Mouse (Mus musculus) liver, embryonic 12.5 days (tissue): ENCODE data around the gene Xylb. TPM values are rescaled to one million over a fixed set of nuclear protein-coding genes. Genes with fewer than 3 reads are reported as not detected.

Experiments
- ATAC-seq: fragments of 200-750 bp; cut with Nextera tagmentation; 2 replicates; pipeline ENCODE4 v1.8.0; 2017; ENCODE audit warnings: moderate number of reproducible peaks, mild to moderate bottlenecking, moderate library complexity
- H3K27ac ChIP-seq: fragments of 300-500 bp; sonication (generic); 2 replicates; pipeline ENCODE4 v1.5.1; 2016; ENCODE audit warnings: mild to moderate bottlenecking
- H3K27me3 ChIP-seq: fragments of 300-500 bp; sonication (generic); replicated peaks from 2 replicates; pipeline ENCODE4 v1.6.1; 2016; ENCODE audit warnings: mild to moderate bottlenecking, moderate library complexity
- H3K36me3 ChIP-seq: fragments of 300-500 bp; sonication (generic); 2 replicates; pipeline ENCODE4 v1.6.1; 2016; ENCODE audit warnings: mild to moderate bottlenecking, moderate library complexity
- H3K4me1 ChIP-seq: fragments of 300-500 bp; sonication (generic); 2 replicates; pipeline ENCODE4 v1.6.1; 2016
- H3K4me2 ChIP-seq: fragments of 300-500 bp; sonication (generic); 2 replicates; pipeline ENCODE4 v1.6.1; 2016; ENCODE audit warnings: mild to moderate bottlenecking, moderate library complexity
- H3K4me3 ChIP-seq: fragments of 300-500 bp; sonication (generic); 2 replicates; pipeline ENCODE4 v1.5.1; 2016; ENCODE audit warnings: mild to moderate bottlenecking, moderate library complexity
- H3K9ac ChIP-seq: fragments of 300-500 bp; sonication (generic); 2 replicates; pipeline ENCODE4 v1.6.1; 2016; ENCODE audit warnings: mild to moderate bottlenecking, moderate library complexity
- H3K9me3 ChIP-seq: fragments of 300-500 bp; sonication (generic); replicated peaks from 2 replicates; pipeline ENCODE4 v1.6.1; 2016; ENCODE audit warnings: mild to moderate bottlenecking, moderate library complexity
- WGBS: fragments of 180-500 bp; shearing (Covaris S2); methylation state at CpG from one replicate; pipeline ENCODE4 v1.1.7; 2016; ENCODE audit not compliant: insufficient replicate concordance; 5-methylcytosine and 5-hydroxymethylcytosine counted together
- polyA plus RNA-seq: library from polyadenylated mRNA; unstranded; fragments of >200 nt; fragmentation: Nextera tagmentation; extraction: Ambion mirVana; gene quantifications from 2 replicates; pipeline ENCODE4 v1.2.1, GENCODE M21; 2016

Xylb gene
- polyA plus RNA-seq, 1 experiment from 2014 or later = 4.6 TPM

DNA sequence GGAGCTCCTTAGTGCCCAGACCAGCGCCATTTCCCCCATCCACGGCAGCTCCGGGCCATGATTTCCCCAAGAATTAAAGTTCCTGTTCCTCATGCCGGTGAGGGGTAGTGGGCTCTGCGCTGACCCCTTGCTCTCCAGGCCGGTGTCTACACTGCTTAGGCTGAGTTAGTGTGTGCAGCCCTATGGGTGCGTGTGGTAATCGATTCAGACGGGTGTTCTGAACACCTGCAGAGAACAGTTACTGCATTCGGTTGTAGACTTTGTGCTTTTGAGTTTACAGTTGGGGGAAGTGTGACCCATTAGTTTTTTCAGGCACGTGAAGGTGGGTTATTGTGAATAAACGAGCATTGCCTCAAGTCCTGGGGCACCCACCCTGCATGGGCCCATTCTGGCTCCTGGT lies 80.9 kb downstream of the Xylb start:
- H3K27me3 ChIP-seq = no peaks in the 10 kb centered on the region
- peaks cover 10% of the 10 kb centered on the region; the same call in 1 of the 2 replicates for H3K4me1 ChIP-seq
- 79% methylated on average over 12 of the region's 12 CpGs for WGBS
- H3K4me2 ChIP-seq = no peak overlapping the region
- peaks cover 15% of the 10 kb centered on the region for H3K36me3 ChIP-seq
- H3K27ac ChIP-seq = no peak overlapping the region
- H3K9ac ChIP-seq = no peak overlapping the region
- ATAC-seq = no peak
- H3K9me3 ChIP-seq = no peaks in the 10 kb centered on the region
- no peak overlapping the region for H3K4me3 ChIP-seq

DNA sequence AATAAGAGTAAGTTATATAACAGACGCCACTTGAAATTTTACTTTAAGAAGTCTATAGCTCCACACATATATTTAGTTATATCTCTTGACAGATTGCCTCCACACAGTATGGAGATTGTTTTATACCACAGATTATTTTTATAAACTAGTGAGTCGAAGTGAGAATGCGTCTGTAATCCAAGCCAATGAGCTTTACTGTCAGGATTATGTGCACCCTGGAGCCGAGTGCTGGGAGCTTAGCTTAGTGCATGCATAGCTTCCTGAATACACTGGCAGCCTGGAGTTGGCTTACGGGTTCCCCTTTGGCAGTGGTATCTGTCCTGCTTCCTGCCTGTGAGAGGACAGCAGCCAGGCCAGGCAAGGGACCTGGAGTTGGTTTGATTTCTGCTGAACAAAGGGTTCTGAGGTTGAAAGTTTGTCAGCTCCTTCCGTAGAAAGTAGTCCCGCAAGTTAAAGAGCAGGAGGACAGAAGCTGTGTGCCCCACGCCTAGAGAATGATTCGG lies 81.4 kb downstream of the Xylb start:
- ATAC-seq = no peak
- H3K4me1 ChIP-seq = peaks cover 10% of the 10 kb centered on the region; the same call in 1 of the 2 replicates
- H3K27ac ChIP-seq = no peak overlapping the region
- H3K27me3 ChIP-seq = no peaks in the 10 kb centered on the region
- no peak overlapping the region for H3K4me3 ChIP-seq
- H3K9me3 ChIP-seq = no peaks in the 10 kb centered on the region
- H3K9ac ChIP-seq = no peak overlapping the region
- H3K36me3 ChIP-seq = peaks cover 12% of the 10 kb centered on the region; the same call in 1 of the 2 replicates
- WGBS = 70% methylated on average over 9 of the region's 9 CpGs
- no peak overlapping the region for H3K4me2 ChIP-seq

Other genes starting within 250 kb of the Xylb start
- gene Acaa1b, start 200.3 kb upstream of the Xylb start, polyA plus RNA-seq = 0.55 and 0.85 TPM in 2 replicates
- gene Gm47289, start 198.2 kb upstream of the Xylb start, polyA plus RNA-seq = not detected in 2 replicates
- not detected in 2 replicates for gene Slc22a13, start 148.3 kb upstream of the Xylb start, polyA plus RNA-seq
- 11.1 and 12.2 TPM in 2 replicates for gene Oxsr1, start 35.0 kb upstream of the Xylb start, polyA plus RNA-seq
- gene Acaa1a, start 17.7 kb upstream of the Xylb start, polyA plus RNA-seq = 38.0 and 43.1 TPM in 2 replicates
- gene Myd88, start 16.0 kb upstream of the Xylb start, polyA plus RNA-seq = 21.3 and 22.2 TPM in 2 replicates
- gene Slc22a14, start 8.2 kb downstream of the Xylb start, polyA plus RNA-seq = not detected in 2 replicates
- gene Acvr2b, start 44.7 kb downstream of the Xylb start, polyA plus RNA-seq = 7.0 TPM in 2 replicates
- 11.4 and 11.7 TPM in 2 replicates for gene Exog, start 87.6 kb downstream of the Xylb start, polyA plus RNA-seq
- 0.02 and 0.10 TPM in 2 replicates for gene Scn5a, start 221.6 kb downstream of the Xylb start, polyA plus RNA-seq